Mouse (Mus musculus) WW6 (cell line): ENCODE results near the gene Col4a3bp.

Experiments used
- DNase-seq: peaks from one replicate; pipeline ENCODE4 v3.0.0-alpha.2; 2013; ENCODE audit warnings: low read depth, low spot score

Gene Col4a3bp

DNA sequence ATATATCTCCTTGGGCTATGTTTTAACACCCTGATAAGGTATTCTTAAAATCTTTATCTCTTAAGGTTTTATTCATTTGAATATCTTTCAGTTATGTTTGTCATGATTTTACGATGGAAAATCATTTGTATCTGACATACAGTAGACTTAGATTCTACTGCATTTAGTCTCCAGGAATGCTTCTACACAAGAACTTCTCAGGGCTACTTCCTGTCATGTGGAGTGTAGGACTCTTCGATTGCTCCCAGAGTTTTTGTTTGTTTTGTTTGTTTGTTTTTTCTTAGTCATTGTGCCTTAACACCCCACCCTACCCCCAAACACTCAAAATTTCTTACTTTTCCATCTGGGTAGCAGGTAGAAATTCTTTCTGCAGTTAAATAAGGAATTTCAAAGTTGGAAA, 1.0 kb upstream of the Col4a3bp start:
- no peak for DNase-seq

DNA sequence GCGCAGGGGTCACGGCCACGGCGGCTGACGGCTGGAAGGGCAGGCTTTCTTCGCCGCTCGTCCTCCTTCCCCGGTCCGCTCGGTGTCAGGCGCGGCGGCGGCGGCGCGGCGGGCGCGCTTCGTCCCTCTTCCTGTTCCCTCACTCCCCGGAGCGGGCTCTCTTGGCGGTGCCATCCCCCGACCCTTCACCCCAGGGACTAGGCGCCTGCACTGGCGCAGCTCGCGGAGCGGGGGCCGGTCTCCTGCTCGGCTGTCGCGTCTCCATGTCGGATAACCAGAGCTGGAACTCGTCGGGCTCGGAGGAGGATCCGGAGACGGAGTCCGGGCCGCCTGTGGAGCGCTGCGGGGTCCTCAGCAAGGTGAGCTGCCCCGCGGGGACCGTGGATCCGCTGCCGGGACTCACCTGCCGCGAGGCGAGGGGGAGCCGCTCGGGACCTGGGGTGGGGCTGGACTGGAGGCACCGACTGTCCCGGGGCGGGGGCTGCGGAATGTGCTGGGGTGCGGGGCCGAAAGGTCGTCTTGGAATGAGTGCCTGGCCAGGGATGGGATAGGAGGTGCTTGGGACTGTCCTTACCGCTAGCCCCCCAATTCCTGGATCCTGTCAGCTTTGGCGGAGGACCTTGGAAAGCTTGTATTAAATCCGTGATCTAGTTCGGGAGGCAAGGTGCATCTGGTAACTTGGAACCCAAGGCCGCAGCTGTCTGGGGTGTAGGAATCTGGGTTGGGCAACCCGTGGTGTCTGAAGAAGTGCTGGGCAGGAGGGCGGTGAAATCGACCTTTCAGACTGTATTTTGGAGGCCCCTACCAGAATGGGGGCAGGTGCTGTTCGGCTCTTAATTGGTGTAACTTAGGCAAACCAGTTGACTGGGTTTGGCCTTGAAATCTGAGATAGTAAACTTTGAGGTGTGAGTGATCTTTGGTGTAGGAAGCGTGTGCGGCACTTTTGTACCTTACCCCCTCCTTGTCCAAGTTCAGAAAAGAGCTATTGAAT, 778 bp downstream of the Col4a3bp start:
- no peak for DNase-seq

DNA sequence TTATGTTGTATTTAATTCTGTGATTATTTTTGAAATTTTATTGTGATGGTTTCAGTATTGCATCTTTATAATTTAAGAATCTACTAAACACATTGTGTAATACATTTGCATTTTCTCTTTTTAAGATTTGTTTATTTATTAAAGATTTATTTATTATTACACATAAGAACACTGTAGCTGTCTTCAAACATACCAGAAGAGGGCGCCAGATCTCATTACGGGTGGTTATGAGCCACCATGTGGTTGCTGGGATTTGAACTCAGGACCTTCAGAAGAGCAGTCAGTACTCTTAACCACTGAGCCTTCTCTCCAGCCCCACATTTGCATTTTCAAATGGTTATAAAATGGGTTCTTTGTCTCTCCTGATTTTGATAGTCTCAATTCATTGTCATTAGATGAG, 2.1 kb downstream of the Col4a3bp start:
- DNase-seq, result no peak

DNA sequence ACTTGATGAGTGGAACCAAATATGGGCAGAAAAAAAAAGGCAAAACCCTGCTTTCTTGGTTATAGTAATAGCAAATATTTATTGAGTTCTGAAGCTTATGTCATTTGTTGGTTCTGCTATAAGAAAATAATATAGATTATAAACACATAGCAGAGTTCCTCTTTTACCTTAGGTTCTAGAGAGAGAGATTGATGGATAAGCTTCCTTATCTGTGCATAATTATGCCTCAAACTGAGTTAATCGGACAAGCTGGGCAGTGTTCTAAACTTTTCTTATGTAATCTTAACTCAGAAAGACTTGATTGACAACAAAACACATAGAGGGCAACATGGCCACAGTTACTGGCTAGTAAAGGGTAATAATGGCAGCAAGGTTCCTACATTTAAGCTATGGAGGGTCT, 4.8 kb downstream of the Col4a3bp start:
- DNase-seq, result no peak

DNA sequence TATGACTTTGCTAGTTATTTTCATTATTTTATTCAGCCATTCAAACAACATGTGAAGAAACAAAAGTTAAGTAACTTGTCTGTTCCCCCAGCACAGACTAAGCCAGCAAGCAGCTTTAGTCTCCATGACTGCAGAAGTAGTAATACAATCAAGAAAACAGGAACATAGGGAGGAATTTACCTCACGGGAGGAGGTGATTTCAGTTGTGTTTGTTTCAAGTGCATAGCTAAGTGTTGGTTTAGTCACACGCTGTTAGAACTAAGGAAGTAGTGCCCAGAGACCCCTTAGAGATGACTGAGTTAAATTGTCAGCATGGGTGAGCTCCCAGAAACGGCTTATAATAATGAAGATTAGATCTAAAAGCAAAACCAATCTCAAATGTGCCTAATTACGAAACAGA, 5.5 kb downstream of the Col4a3bp start:
- no peak for DNase-seq

DNA sequence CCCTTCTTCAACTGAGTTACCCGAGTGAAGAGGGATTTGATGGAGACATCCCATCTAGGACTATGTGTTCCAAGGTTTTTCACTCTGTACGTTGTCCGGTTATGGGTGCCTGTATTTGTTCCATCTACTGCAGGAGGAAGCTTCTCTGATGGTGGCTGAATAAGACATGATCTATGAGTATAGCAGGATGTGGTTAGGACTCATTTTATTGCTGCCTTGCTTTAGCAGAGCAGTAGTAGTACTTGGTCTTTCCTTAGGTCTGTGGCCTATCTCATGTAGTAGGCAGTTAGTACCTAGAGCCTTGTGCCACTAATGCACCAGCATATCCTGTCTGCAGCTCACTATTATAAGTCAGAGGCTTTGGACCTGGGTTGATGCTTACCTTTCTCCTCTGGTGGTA, 12.7 kb downstream of the Col4a3bp start:
- no peak for DNase-seq

DNA sequence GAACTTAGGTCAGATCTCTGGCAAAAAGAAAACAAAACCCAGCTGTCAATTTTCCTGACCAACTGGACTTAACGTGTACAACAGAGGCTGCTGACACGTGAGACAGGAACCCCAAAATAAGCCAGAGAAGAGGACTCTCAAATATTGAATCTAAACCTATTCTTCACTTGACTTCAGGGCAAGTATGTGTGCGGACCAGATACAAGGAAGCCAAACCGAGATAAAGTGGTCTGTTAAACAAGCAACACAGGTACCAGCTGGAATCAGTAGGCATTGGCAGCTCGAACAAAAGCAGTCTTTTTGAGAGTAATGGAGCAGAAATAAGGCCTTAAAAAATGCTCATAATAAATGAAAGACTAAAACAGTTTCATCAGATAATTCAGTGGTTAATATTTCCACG, 25.6 kb downstream of the Col4a3bp start:
- DNase-seq, result no peak

DNA sequence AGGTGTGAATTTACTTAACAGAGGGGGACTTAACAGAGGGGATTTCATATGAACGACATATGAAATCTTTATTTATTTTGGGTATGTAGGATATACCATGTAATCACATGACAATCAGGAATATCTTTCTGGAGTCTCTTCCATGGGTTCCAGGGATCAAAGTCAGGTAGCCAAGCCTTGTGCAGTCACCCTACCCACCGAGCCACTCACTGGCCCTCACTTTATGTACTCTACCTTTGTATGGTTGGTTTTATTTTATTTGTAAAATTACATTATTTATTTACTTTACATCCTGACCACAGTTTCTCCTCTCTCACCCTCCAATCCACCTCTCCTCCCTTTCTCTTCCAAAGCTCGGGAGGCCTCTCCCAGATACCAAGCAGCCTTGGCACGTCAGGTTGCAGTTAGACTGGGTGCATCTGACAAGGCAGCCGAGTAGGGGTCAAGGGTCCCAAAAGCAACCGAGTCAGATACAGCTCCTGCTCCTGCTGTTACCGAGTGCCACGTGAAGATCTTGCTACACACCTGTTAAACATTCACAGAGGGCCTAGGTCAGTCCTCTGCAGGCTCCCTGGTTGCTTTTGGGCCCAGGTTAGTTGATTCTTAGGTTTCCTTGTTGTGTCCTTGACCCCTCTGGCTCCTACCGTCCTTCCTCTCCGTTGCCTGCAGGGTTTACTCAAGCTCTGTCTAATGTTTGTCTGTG, 28.0 kb downstream of the Col4a3bp start:
- no peak for DNase-seq

DNA sequence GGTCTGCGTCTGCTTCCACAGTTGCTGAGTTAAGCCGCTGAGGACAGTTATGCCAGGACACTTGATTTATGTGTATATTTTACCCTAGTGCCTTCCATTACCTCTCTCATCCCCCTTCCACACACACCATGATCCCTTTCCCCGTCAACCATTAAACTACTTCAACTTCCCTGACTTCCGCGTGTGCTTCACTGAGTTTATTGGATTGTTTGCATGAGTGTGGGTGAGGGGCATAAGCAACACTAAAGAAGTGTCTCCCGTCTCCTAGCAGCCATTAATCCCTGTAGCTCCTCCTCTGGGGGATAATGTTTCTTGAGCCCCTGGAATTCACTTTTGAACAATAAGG, 28.6 kb downstream of the Col4a3bp start:
- DNase-seq, result no peak

DNA sequence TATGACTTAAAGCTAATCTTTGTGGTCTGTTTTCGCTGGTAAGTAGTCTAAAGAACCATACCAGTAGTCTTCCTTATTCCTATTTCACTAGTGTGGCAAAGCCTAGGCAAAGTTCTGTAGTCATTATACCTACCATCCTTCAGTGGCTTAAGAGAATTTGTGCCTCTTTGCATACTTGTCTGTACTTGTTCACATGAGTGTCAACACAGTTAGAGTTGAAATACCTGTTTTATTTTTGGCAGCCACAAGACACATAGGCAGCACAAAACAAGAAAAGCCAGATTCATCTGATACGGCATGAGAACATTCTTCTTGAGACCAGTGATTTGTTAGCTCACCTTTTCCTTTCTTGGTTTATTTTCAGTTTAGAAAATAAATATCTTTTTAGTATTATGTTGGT, 31.8 kb downstream of the Col4a3bp start:
- no peak for DNase-seq

DNA sequence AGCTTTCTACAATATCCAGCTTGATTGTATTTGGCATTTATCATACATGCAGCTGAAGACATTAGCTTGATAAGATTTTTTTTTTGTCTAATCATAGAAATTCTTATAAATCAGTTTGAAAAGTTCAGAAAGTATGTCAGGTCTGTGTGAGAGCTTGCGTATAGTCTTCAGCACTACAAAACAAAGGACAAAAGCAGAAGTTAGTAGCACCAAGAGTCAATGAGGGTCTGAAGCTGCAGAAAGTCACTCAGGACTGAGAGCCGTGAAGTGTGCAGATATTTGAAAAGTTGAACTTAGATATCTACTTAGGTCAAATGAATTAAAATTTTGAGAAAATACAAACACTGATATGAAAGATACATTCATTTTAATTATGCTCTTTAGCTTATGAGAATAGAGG, 36.7 kb downstream of the Col4a3bp start:
- no peak for DNase-seq

DNA sequence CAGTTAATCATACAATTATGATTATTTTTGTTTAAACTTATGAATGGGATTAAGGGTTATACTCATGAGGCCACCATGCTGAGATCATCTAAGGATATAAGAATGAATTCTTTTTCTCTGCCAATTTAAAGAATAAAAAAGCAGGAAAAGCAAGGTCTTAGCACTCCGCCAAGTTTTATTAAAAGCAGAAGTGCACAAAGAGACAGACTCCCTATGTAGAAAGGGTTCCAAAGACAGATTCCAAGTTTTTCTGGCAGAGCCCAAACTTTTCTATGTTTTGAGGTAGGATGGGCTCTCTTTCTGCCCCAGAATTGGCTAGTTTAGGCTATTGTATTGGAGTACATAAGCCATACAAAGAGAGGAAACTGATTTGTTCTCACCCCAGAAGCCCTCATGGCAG, 37.6 kb downstream of the Col4a3bp start:
- DNase-seq, result no peak

DNA sequence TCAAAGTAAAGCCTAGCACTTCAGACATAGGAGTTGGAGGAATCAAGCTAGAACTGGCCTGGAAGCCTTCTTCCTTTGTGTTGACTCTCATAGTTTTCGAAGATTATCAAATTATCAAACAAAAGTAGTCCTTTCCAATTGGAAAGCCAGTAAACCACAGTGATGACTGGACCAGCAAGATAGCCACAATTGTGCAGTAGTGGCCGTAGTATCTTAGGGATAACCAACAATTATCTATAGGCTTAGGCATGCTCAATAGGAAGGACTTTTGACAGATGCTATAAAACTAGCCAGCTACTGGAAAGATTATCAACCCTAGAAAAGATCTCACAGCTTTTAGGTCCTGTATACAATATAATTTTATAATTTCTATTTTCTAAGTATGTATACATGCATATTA, 41.8 kb downstream of the Col4a3bp start:
- no peak for DNase-seq

DNA sequence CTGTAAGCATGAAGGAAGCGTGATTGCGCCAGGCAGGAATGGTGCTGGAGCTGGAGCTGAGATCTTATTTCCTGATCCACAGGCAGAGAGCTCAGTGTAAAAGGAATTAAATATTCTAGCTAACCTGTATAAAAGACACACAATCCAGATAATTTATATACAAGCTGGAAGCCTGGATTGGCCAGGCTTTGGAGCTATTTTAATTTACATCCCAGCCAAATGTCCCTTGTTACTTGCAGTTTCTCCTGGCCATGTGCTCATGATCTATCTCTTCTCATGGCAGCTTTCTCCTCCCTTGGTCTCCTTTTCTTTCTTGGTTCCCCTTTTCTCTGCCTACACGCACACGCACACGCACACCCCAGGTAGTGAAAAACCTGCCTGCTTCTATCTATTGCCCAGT, 44.1 kb downstream of the Col4a3bp start:
- no peak for DNase-seq

DNA sequence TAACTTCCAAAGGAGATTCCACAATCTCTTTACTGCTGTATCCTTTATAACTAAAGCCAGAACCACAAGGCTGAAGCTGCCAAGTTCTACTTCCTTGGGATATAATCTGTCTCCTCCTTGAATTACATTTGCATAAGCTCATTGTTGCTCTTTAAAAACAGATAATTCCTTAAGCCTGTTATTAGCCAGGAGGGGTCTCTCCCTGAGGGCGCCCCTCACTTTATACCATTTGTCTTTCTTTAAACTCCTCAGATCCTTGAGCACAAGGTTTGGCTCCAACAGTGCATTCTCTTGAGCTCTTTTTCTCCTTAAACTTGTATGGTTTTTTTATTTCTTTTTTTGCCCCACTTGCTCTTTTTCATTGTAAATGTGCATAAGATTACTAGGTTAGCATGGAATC, 46.2 kb downstream of the Col4a3bp start:
- DNase-seq, result no peak

DNA sequence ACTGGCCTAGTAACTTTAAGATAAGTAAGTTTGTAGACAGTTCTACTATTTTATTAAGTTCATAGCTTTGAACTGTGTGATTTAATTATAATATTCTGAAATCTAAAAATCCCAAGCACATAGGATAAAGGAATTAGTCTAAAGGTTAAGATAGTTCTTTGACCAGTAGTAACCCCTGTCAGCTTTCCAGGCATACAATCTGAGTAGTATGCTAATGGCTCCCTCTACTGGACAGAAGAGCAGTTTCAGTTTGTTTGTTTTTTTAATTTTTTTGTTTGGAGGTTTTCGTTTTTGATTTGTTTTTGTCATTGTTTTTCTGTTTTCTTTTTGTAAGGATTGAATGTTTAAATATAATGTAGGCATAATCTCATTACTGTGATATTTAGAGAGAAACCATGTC, 51.2 kb downstream of the Col4a3bp start:
- DNase-seq, result no peak

DNA sequence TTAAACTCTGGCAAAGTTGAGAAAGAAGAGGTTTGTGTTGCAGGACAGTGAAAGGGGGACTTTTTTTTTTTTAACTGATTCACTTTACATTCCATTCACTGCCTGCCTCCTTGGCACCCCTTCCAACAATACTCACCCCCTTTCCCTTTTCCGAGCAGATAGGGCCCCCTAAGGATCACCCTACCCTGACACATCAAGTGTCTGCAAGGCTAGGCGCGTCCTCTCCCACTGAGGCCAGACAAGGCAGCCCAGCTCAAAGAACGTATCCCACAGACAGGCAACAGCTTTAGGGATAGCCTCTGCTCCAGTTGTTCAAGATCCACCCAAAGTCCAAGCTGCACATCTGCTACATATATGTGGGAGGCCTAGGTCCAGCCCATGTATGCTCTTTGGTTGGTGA, 51.7 kb downstream of the Col4a3bp start:
- DNase-seq, result no peak

DNA sequence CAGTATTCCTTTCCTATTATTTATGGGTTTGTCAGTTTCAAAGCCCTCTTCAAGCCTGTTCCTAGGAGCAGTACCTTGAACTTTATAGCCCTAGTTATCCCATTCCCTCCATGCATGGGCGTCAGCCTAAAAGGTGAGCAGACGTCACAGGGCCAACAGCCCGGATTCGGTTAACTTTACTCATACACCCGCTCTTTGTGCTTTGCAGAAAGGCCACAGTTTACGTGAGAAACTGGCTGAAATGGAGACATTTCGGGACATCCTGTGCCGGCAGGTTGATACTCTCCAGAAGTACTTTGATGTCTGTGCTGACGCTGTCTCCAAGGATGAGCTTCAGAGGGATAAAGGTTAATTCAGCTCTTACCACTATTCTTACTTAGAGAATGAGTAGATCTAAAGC, 56.8 kb downstream of the Col4a3bp start:
- no peak for DNase-seq

DNA sequence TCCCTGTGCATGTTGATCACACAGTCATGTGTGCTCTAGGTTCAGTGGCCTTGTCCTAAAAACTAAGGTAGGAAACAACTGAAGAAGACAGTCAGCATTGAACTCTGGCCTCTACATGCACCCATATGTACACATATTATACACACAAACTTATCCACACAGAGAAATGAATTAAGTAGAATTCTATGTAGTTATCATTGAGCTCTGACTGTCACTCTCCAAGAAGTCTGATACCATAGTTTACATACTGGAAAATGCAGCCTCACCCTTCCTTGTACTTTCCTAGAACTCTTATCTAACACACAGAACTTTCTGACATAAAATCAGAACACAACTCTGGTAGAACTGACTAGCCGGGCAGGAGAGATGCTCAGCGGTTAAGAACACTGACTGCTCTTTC, 61.8 kb downstream of the Col4a3bp start:
- no peak for DNase-seq

DNA sequence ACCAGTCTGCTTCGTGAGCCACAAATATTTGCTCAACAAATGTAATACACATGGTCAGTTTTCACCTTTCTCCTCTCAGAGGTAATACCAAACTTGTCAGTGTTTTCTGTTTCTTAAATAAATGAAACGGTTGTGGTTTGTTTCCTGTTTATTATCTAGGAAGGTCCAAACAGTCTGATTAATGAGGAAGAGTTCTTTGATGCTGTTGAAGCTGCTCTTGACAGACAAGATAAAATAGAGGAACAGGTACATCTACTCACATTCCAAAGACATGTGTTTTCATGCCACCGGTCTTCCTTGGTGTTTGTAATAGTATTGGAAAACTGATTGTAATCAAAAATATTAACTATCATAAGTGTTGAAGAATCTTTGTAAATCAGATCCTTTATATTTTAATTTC, 72.2 kb downstream of the Col4a3bp start:
- no peak for DNase-seq

DNA sequence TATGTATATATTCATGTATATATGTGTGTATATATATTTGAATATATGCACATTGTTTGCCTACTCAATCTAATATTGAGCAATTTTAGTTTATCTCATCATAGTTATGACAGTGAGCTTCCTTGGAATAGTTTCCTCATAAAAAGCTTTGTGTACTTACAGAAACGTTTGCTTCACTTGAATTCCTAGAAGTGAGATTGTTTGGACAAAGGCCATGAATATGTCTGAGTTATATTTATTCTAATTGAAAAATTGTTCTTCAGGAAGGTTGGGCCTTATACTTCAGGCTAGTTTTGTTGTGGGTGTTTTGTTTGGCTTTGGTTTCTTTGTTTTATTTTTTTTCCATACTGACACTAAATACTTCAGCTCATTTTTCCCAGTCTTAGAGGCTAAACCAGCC, 78.5 kb downstream of the Col4a3bp start:
- no peak for DNase-seq

DNA sequence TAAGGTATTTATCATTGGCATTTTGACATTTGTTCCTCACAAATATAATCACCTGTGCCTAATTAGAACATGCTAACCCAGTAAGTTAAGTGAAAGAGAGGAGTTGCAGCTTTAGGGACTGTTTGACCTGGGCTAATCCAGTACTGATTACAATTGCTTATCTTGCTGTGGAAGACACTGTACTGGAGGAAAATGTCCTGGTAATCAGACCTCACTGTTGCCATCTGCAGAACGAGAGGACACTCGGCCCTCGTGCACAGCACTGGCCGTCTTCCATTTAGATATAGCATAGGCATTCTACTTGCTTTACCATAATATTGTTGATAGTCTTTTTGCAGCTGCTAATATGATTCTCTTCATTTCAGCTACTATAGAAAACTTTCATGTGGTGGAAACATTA, 88.0 kb downstream of the Col4a3bp start:
- DNase-seq, result no peak

DNA sequence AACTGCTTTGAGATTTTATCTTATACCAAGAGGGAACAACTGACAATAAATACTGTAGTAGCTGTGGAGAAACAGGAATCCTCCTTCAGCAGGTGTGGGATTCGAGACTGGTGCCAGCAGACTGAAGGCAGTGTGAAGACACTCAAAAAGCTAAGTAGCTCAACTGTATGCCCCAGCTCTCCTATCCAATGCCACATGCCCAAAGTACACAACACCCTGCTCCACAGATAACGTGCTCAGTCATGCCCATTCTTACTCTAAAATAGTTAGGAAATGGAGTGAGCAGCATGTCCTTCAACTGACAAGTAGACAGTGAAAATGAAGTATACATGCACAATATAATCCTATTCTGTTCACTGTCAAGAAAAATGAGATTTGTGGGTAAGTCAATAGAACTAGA, 101.8 kb downstream of the Col4a3bp start:
- no peak for DNase-seq
